Mouse (Mus musculus) frontal cortex, postnatal 10 days (tissue): Measurements from ENCODE around the gene Lin37.

ENCODE experiments used
- DNase-seq, 2 experiments: peaks; one replicate each; pipeline ENCODE4 v3.0.0; 2022; ENCODE audit warnings: low spot score in 2 of 2, mixed read lengths in 1 of 2

Lin37 gene

DNA sequence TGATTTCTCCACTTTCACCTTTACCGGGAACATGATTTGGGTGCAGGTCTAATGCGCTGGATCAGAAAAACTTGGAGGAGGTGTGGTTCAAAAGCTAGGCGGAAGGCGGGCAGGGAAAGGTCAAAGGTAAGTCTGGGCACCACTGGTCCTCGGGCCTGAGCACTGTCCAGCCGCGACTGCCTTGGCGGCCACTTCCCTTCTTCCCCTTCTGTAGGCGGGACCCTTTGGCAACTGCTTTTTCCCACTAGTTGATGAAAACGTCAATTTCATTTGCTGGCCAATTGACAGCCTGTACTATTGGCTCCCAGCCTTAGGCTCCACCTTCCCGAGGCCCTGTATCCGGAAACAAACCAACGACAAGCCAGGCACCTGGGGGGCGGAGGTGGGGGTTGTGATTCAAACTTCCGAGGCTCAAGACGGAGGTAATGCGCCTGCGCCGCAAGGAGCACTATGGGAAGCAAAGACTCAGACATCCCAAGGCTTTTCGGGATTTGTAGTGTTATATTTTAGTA lies at the start of gene Lin37:
Lin37 (minus strand) TSS at position 396 of the 512 bp plus-strand sequence.
- DNase-seq, result peak; percentile 97 to 98

GRCm38 (mm10) chr7:30608476-30608875 lies 48.8 kb upstream of the Lin37 start:
- no peak for DNase-seq

DNA sequence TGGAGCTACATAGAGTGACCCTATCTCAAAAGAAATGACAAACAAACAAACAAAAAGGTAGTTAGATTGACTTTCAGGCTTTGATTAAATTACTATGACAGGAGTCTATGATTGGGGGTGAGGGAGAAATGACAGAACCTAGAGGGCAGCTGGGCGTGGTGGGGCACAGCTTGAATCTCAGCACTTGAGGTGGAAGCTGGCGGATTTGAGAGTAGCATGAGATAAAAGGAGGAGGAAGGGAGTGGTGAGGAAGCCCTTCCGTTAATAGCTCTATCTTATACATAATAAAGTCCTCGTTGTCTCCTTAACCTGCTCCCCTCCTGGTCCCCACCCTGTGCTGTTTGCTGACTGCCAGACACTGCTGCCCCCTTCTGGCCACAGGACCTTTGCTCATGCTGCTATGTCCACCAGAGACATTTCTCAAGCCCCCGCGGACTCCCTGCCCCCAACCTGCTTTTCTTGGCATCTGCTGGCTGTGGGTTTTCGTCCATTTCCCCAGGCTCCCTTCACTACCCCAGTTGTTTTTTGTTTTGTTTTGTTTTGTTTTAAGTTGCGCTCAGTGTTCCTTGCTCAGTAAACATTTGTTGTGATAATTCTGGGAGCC lies 48.2 kb upstream of the Lin37 start:
- DNase-seq, result no peak

DNA sequence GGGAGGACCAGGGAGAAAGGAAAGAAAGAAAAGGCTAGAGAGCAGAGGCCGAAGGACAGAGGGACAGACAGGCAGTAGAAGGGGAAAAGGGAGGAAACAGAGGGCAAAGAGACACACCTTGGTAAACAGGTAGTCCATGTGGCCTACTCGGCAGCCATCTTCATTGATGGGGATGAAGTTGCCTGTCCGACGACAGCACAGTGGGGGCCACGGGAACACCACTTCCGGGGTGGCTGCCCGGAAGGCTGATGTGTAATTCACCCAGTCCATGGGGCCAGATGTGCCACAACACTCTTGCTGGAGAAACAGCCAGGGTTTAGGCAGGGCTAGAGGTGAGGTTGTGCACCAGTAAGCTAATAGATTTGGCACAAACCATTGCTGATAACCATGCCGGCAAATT lies 45.3 kb upstream of the Lin37 start:
- DNase-seq, result no peak

GRCm38 (mm10) chr7:30604424-30604823 lies 44.8 kb upstream of the Lin37 start:
- no peak for DNase-seq

- no peak for DNase-seq
These were observed 42.9 kb upstream of the Lin37 start for GRCm38 (mm10) chr7:30602583-30602982.

GRCm38 (mm10) chr7:30600651-30601050 lies 41.0 kb upstream of the Lin37 start:
- DNase-seq, result no peak

- peak; percentile 87 to 89 for DNase-seq
These were observed 40.3 kb upstream of the Lin37 start for GRCm38 (mm10) chr7:30599933-30600353.

DNA sequence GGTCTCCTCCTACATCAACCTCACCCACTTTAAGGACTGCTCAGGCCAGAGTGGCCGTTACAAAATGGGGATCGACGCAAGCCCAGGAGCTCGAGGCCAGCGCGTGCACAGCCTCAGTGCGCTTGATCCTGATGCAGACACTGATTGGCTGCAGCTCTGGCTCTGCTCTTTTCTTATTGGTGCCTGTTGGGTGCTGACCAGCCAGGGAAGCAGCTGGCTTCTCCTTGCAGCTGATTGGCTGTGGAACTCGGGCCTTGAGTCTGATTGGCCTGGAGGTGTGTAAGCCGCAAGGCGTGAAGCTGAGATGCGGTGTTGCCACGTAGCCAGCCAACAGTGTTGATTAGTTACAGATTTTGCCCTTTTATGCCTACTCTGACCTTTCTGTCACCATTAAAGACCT lies 39.1 kb upstream of the Lin37 start, which contains the start of gene Zbtb32:
Zbtb32 (minus strand) TSS at position 124 of the 400 bp plus-strand sequence.
- no peak for DNase-seq

DNA sequence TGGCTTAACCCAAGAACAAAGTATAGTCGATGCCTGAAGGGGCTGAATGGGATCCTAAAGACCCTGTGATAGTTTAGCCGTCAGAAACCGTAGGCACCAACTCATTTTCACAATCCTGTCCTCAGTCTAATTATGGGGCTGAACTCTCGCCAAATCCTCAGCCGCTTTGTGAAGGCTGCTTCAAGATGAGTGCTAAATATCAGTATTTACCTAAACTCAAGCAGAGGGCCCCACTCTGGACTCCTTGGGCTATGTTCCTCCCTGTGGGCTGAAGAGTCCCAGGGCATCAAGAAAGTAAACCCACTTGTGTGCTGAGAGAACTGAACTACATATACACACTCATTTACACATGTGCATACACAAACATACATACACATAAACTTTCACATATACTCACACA lies 37.2 kb upstream of the Lin37 start:
- DNase-seq, result no peak

- DNase-seq, result no peak
These were observed 36.5 kb upstream of the Lin37 start for GRCm38 (mm10) chr7:30596093-30596492.

DNA sequence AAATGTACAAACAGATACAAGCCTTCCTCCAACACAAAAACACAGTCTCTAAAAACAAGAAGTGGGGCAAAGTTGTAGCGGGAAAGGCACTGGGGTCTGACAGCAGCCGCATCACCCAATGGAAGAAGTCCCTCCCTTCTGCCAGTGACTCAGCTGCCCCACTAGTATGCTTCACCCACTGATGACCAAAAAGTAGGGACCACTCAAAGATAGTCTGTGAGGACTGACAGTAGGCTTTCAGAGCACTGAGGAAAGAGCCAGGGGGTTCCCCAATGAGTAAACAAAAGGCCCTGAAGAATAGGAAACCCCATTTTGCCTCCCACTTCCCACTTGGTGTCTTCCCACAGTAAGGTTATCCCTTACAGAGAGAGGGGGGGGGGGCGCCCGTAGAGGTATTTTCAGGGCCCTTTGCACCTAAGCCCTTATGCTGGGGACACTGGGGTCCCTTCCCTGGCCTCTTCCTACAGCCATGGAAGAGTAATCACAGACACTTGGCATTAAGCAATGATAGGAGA lies 34.9 kb upstream of the Lin37 start:
- DNase-seq, result no peak

GRCm38 (mm10) chr7:30593579-30594509 lies 34.2 kb upstream of the Lin37 start:
- no peak for DNase-seq

GRCm38 (mm10) chr7:30592772-30593423 lies 33.3 kb upstream of the Lin37 start:
- no peak for DNase-seq

DNA sequence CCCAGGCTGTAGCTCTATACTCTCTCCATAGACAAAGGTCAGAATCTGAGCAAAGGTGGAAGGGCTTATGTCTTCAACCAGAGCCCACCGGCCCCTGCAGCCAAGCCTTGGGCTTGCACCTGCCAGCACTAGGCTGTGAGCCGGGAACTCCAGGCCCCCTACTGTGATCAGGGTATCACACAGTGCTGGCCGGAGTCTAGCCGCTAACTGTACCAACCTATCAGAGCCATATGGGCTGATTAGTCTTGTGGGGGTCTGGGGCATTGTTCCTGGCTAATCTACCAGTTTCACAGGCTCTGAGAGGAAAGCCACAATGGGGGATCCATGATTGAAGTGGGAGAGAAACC lies 31.9 kb upstream of the Lin37 start:
- no peak for DNase-seq

- no peak for DNase-seq
These were observed 31.4 kb upstream of the Lin37 start for GRCm38 (mm10) chr7:30590927-30591604.

DNA sequence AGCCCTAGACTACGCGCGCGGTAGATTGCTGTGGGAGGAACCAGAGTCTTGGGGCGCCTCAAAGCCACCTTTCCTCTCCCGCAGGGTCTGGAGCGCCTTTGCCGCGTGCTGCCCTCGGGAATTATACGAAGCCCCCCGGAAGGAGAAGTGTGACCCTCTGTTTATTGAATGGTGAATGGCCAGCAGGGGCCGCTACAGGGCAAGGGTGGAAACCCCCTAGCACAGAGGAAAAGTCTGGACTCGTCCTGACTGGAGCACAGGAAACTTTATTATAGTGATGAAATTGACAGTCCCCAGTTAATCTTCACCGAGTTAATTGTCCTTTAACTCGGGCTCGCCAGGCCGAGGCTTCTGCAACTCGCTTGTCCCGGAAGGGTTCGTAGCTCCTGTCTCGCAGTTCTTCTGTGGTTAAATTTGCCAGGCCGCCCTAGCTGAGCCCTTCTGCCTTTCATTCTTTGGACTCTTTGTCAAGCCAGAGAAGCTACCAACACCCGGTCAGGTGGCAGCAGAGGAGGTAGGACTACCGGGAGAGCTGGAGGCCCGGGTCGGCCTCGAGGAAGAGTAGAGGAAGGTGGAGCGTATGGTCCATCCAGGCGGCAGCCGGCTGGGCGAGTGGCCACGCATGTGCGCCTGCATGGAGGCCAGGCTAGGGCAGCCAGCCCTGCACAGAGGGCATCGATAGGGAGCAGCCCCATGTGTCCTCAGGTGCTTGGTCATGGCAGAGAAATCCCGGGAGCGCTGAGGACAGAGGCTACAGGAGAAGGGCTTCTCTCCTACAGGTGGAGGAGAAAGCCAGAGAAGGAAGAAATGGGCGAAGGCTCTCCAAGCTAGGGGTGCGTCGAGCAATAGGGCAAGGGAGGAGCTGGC lies 30.0 kb upstream of the Lin37 start:
- DNase-seq, result peak; percentile 61 to 85

DNA sequence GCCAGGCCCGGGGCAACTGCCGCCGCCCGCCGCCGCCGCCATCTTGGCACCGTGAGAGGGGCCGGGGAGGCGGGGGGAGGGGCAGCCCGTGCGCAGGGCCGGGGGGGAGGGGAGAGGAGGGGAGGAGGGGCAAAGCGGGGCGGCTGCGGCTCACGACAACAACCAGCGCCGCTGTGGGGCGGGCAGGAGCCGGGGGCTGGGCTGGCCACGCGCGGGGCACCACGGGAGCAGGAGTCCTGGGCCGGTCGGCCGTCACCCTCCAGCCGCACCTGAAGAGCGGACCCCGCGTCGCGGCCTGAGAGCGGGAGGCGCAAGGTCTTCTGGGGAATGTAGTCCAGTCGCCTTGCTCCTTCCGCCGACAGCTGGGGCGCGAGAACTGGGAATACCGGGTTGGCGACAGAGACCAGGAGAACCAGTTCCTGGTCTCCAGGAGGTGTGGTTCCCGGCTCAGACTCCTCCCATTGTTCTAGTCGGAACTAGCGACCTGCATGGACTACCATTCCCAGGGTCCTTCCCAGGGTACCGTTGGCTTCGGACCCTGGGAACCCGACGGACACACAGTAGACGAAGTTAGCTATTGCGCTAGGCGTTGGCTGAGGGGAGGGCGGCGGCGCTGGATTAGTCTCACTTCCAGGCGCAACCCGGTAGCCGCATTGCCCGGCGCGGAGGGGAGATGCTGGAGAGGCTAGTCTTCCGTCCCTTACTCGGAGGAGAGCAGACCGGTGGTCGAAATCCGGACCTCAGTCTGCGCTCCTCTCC lies 29.2 kb upstream of the Lin37 start, which contains the start of gene Kmt2b:
Kmt2b (minus strand) TSS at position 51 of the 759 bp plus-strand sequence.
- peak; percentile 95 to 97 for DNase-seq

GRCm38 (mm10) chr7:30587842-30588667 lies 28.4 kb upstream of the Lin37 start:
- peak; percentile 55 to 68 for DNase-seq
